Mouse (Mus musculus): ENCODE data around the gene Myo15b.

Gene Myo15b

DNA sequence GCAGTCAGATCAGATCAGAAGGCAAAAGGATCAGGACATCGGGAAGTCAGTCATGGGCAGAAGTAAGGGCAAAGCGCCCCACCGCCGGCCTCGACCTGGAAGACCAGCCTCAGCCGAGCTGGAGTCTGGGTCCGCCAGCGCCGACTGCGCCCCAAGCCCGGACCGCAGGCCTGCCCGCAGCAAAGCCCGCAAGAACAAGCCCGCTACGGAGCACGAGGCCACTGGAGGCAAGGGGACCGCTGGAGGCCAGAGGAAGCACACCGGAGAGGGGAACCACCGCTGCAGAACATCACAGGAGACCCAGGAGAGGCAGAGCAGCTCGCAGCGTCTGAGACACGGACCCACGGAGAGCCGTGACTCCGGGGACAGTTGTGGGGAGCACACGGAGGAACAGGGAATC is at the start of gene Myo15b:
TSS of gene Myo15b (plus strand) at position 53 of the 400 bp plus-strand sequence.
- no peak for DNase-seq (ENCODE audit: low spot score in 2 of 2)

DNA sequence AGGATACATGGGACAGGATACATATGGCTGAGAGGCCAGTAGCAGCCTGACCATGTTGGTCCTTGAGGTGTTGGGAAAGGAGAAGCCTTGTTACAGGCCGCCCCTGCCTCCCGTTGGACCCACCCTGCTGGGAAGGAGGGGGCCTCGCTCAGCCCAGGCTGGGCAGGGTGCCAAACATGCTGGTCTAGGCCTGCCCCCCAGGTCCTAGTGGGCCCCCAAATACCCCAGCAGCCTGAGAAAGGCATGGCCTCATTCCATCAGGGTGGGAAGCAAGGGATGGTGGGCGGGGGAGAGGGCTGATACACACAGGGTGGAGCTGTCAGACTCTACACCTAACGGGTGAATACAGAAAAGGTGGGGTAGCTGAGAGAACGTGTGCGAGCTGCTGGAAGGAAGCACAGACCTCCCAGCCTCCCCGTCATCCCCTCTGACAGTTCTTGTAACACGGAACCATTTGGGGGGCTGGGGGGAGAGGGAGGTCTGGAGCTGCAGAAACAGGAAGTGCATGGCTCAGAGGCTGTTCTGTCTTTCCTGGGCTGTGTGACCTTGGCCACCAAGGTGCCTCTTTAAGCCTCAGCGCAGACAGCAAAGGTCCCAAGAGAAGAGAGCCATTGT is 49.4 kb upstream of the Myo15b start:
- DNase-seq (ENCODE audit: low spot score in 2 of 2), result no peak

DNA sequence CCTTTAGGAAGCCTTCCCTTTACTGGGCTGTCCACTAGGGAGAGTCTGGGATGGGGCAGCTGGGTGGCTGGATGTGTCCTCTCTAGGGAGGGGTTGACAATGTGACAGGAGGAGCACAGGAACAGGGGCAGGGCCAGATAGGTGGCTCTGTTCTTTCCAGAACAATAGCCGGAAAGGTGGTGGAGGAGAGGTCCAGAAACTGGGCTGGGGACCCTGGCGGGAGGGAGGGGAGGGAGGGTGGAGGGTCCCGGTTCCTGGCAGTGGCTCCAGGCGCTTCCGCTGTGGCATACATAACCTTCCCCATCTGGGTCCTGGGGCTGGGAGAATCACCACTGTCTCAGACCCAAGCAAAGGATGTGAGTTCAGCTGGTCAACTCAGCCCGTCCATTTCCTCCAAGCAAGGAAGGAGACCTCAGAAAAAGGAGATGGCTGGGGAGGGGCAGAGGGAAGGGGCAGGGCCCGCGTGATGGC is 48.9 kb upstream of the Myo15b start:
- DNase-seq (ENCODE audit: low spot score in 2 of 2), result peak in 1 of 2 experiments; percentile 25

DNA sequence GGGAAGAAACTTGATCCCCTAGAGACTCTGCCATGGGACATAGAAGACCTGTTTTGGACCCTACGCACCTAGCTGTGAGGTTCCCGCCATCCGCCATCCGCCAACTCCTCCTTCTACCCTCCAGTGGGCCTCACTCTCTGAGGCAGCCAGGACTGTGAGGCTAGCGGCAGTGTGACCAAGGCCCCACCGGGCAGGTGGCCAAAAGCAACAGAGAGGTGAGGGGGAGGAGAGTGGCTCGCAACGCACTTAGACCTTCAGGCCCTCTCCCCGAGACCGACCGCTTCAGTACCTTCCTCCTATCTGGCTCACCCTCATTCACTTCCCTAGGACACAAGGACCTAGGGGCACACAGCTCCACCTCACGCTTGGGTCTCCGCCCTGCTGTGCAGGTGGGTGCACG is 47.8 kb upstream of the Myo15b start:
- DNase-seq (ENCODE audit: low spot score in 2 of 2), result peak in 1 of 2 experiments; percentile 60

DNA sequence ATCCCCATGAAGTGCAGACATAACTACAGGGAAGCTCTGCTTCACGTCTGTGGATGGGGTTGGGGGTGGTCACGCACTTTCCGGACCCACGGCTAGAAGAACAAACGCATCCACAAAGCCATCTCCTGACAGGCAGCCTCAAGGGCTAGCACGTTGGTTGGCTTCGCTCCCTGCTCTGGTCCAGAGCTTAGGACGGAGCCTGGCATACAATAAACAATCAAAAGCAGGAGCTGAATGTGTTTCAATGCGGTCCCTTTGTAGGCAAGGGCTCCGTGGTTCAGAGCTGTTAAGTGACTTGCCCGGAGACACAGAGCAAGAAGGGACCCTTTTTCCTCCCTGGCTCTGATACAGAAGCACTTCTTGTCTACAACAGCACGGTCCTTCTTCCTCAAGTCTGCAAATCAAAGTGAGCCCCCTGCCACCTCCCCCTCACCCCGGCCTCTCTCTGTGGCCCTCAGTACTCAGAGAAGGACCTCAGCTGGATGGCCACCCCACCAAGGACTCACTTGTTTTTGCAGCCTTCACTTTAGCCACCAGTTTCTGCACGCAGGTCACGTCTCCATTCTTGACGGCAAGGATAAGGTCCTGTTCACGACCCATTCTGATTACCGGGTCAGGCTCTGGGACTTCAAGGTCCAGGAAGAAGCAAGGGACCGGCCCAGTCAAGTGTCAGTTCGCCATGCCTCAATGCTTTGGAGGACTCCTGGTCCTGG is 46.7 kb upstream of the Myo15b start:
- no peak for DNase-seq (ENCODE audit: low spot score in 2 of 2)

DNA sequence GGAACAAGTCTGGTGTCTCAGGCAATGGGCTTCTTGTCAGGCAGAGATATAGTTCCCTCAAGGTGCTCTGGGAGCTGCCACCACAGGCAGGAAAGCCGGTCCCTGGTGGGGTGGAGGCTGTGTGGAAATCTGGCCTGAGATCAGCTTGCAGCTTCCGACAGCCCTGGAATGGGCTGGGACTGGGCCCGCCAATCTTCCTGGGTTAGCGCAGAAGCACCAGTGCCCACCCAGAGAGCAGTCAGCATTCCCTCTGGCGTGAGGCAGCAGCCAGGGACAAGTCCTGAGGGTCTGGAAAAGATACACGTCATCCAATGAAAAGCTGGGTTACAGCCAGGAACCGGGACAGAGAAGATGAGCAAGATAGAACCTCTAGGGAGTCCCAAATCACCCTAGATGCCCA is 46.1 kb upstream of the Myo15b start:
- DNase-seq (ENCODE audit: low spot score in 2 of 2), result peak in 1 of 2 experiments; percentile 52

DNA sequence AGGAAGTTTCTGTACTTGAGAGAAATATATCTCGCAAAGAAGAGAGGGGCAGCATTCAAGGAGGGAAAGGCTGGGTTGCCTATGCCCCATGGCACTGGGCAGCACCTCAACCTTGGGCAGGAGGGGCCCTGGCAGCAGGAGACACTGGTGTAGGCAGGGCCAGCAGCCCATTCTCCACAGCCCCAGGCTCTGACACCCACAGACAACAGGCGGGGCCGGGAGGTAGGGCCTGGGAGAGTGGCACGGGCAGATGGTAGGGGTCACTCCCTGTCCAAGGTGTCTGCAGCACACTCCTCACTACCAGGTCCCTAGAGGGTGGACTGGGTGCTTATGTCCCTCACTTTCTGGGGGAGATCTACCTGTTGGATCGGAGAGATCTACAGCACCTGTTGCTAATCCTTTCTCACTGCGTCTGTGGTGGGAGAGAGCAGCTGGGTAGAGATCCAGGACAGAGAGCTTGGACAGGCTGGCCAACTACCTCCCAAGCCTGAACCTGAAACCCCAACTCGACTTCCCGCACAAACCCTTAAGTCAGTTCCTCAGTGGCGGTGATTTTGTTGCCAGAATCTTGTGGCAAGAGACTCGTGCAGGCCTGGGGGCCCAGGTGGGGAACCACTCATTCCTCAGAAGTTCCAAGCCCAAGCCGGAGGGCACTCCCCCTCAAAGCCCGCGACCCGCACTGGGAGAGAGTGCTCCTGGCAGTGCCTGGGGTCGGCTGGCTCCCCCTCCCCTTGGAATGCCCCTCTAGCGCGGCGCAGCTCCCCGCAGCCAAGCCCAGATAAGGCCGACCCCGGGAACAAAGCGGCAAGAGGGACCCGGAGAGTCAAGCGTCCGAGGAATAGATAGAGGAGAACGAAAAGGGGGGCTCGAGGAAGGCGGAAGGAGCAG is 45.4 kb upstream of the Myo15b start:
- no peak for DNase-seq (ENCODE audit: low spot score in 2 of 2)

DNA sequence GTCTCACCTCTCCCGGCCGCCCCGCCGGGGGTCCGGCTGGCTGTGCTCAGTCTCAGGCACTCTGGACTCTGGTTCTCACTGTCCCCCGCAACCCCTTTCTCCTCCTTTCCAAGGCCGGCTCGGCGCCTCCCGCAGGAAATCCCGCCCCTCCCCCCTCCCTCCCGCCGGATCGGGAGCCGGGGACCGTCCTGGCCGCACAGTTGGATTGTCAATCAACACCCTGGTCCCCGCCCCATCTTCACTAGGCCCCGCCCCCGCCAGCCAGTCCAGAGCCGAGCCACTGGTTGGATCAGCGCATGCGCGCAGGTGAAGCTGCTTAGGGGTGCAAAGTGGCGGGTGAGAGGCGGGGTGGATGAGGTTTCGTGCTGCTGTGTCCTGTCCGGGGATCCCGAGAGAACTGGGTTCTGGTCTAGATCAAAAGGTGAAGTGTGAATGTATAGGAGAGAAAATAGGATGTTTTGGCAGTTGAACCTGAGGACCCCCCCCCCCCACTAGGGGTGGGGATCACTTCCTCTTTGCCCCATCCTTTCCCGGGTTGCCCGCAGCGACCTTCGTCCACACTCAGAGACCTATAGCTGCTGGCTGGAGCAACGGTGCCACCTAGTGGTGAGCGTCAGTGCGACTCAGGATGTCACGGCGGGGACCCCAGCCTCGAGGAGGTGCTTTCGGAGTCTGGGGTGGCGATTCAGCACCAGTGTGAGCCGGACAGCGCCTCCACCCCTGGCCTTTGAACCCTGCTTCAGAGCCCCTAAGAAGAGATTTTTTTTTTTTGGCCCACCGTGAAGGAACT is 44.5 kb upstream of the Myo15b start, which contains the start of gene Caskin2:
TSS of gene Caskin2 (minus strand) at position 133 of the 790 bp plus-strand sequence.
- DNase-seq (ENCODE audit: low spot score in 2 of 2), result peak; percentile 91 to 96

DNA sequence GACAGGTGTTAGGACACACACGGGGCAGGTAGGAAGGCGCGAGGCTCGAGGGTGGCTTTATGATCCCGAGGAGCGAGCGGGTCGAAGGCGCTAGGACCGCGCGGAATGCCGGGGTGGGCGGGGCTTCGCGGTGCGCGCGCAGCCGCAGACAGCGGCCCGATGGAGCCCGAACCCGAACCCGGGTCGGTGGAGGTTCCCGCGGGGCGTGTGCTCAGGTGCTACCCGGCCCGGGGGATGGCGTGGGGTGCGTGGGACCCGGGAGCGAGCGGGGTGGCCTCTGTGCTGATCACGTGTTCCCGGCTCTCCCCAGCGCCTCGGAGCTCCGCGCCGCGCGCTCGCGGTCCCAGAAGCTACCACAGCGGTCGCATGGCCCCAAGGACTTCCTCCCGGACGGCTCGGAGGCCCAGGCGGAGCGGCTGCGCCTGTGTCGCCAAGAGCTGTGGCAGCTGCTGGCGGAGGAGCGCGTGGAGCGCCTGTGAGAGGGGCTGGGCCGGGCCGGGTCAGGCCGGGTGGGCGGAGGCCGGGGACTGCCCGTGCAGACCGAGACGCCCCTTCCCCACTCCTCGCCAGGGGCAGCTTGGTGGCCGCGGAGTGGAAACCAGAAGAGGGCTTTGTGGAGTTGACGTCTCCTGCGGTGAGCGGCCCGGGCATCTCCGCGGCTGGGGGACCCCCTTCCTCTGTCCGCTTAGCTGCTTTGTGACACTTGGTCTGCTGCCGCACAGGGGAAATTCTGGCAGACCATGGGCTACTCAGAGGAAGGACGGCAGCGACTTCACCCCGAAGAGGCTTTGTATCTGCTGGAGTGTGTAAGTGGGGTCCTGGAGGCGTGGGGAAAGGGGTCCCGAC is 43.4 kb upstream of the Myo15b start, which contains the start of gene Tsen54:
TSS of gene Tsen54 (plus strand) at position 120 of the 846 bp plus-strand sequence.
- peak; percentile 85 to 86 for DNase-seq (ENCODE audit: low spot score in 2 of 2)

DNA sequence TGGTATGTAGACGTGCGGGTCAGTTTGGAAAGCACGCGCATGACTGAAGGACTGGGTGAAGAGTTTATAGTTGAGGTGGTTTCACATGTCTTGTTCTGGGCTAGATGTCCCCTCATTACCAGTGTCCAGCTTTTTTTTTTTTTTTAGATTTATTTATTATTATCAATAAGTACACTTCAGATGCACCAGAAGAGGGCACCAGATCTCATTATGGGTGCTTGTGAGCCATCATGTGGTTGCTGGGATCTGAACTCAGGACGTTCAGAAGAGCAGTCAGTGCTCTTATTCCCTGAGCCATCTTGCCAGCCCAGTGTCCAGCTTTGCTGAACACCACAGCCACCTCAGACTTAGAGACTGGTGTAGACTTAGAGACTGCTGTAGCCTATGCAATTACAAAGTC is 40.9 kb upstream of the Myo15b start:
- DNase-seq (ENCODE audit: low spot score in 2 of 2), result no peak

DNA sequence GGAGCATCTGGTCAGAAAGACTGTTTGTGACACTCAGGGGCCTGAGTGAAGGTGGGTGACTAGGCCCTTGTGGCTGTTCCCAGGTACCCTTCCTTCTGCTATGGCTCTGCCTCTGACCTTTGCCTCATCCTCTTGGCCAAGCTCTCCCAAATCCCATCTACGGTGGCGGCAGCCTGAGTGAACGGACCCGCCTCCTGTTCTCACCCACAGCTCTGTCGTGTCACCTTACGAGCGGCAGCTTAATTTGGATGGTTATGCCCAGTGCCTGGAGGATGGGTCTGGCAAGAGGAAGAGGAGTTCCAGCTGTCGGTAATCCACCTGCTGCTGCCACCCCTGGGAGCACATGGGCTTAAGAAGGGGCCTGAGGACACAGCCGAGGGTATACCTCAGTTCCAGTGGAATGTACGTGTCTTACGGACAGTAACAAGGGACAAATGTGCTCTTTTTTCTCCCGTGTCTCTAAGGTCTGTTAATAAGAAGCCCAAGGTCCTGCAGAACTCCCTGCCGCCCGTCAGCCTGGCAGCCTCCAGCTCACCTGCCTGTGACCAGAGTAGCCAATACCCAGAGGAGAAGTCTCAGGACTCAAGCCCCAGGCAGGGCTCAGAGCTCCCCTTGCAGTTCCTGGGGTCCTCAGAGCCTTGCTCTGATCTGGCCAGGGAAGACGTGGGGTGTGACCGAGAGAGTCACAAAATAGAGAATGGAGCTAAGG is 38.1 kb upstream of the Myo15b start:
- DNase-seq (ENCODE audit: low spot score in 2 of 2), result no peak

DNA sequence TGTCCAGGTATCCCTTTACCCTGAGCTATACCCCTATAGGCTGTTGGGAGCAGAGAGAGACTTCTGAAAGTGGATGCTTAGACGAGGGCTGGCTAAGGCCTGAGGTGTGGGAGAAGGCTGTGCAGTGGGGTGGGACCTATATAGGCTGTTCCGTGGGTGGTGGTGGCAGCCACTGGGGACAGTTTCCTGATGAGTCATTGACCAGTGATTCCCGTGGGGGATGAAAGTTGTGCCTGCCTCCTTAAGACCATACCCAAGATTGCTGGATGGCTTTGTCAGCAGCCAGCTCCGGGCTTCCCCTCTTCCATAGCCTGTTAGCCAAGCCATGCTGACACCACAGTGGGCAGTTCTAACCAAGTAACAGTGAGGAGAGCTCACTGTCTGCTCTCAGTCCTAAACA is 37.2 kb upstream of the Myo15b start:
- DNase-seq (ENCODE audit: low spot score in 2 of 2), result no peak

DNA sequence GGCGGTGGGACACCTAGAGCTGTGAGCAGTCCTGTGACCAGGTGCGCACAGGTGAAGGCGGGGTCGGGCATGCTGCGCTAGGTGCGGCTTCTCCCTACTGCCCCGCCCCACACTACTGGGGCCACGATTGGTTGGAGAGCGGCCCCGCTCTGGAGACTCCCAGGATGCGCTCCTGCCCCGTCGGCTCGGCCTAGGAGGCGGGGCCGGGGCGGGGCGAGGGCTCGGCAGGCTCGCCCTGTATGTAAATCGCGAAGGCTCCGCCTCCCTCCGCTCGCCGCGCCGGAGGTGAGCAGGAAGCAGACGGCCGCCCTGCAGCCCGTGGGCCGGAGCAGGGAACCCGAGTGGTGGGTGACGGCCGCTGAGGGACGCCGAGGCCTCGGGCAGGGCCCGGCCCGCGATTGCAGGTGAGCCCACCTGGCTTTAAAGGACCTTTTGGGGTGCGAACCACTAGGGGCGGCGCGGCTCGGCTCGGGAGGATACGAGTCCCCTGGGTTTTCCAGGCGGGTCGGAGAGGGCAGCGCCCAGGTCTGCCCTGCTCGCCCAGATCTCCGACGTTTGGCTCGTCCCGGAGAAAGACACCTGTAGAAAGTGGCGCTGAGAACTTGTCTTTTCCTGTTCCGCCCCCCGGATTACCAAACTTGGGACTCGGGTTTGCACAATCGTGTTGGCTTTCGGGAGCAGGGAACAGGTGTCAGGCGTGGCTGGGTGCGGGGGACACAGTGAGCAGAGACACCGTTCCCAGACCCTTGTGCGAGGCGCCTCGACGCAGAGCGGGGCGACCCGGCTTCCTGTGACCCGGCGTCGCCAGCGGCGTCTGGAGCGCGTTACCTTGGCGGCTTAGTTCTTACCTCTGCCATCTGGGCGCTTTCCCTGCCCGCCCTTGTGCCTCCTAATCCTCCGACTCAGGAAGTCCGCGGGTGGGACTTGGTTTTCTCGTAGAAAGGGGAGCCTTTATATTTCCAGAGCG is 34.1 kb upstream of the Myo15b start, which contains the start of gene Llgl2:
TSS of gene Llgl2 (plus strand) at position 276 of the 967 bp plus-strand sequence.
- peak; percentile 83 to 89 for DNase-seq (ENCODE audit: low spot score in 2 of 2)

DNA sequence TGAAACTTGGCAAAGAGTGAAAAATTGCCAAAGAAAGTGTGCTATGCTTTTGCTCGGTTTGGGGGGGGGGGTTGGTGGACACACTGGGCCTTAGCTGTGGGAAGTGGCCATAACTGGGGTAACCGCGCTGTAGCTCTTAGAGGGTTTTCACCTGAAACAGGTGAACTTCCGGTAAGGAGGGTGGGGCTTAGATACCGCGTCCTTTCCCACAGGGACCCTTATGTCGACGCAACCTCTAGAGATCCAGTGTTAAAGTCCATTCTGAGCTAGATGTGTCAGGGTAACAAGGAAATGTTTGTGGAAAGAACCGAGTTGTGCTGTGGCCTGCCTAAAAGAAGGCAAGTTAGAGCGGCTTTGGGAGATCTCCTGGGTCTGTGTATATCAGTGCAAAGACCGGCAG is 33.4 kb upstream of the Myo15b start:
- DNase-seq (ENCODE audit: low spot score in 2 of 2), result no peak

DNA sequence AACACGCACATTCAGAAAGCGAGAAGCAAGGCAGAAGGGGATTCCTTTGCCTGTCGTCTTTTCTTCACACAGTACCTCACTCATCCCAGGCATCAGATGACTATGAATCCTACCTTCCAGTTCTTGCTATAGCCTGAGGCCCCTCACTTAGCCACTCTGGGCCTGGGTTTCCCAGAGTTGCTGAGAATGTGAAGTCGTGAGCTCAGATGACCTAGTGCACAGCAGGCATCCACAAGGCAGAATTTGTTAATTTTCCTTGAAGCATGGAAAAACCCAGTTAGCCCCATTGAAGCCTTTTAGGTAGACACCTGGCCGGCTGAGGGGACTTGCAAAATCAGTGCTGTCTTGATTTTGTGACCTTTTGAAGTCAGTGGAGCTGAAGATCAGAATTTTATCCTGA is 31.7 kb upstream of the Myo15b start:
- no peak for DNase-seq (ENCODE audit: low spot score in 2 of 2)

DNA sequence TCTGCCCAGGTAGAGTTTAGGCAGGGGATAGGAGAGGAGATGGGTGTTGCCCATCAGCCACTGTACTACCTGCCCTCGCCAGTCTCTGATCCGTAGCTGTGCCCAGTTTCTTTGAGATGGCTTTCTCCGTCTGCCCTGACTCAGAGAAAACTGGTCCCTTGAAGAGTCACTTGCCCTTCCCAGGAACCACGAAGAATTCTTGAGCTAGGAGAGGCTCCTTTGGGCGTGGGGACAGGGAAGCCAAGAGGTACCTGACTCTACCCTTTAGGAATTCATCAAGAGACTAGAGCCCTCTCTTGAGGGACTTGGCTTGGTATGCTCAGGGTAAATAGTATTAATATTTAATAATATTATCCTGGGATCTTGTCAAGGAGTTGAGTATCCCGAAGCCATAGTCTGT is 30.6 kb upstream of the Myo15b start:
- no peak for DNase-seq (ENCODE audit: low spot score in 2 of 2)

DNA sequence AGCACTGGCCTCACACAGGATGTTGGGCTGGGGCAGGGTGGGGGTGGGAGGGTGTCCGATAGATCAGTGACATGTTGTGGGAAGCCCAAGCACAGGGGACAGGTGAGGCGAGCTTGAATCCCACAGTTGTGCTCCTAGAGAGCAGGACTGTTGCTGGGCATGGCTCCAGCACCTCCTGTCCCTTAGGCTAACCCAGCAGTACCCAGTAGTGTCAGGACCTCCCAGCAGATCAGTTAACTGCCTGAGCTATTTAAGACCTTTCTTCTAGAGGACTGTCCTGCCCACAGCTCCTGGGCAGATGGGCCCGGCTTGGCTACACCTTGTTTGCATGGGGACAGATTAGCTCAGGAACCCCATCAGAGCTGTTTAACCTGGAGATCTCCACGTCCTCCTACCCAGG is 29.2 kb upstream of the Myo15b start:
- no peak for DNase-seq (ENCODE audit: low spot score in 2 of 2)

DNA sequence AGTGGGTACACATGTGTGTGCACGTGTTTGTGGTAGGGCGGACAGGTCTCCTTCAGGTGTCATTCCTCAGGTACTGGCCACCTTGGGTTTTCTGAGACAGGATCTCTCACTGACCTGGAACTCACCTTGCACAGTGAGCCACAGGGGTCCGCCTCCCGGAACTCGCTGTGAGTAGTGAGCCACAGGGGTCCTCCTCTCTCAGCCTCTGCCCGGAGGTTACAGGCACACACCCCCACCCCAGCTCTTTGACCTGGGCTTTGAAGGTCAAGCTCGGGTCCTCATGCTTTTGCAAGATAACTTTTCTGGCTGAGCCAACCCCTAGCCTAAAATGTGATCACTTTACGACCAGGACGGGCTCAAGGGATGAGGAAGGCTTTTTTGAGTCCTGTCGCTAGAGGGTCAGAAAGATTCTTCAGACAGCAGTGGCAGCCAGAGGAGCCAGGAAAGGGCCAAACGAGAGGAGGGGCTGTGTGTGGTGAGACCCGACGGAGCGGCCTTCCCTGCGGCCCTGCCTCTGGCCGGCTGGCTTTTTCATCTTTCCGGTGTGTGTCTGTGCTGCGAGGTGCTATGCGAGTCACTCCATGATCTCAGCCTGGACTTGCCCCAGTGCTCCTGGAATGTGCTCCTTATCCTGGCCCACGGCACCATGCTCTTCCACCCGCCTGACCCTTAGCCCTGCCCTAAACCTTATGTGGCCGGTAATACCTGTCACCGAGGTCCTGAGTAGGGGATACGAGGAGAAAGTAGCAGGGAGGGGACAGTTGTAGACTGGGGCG is 27.5 kb upstream of the Myo15b start:
- DNase-seq (ENCODE audit: low spot score in 2 of 2), result no peak
